Mouse (Mus musculus) c-Kit-positive CD71-positive TER-119-negative erythroid progenitor cells, embryonic 14.5 days (primary cell): ENCODE data around the gene Gm21987.
"Not testable (repeated sequence)": the region's sequence is repeated elsewhere in the genome, so short reads cannot be mapped to it uniquely, and the experiment has no call there.

Experiments used
- DNase-seq: peaks from one replicate; pipeline ENCODE4 v3.0.0-alpha.2; 2013; ENCODE audit warnings: low read depth

Gm21987 gene

GRCm38 (mm10) chr16:38346529-38347325, at the start of gene Gm21987, which contains the start of gene Cox17:
Gene Gm21987, plus strand, starts transcription at chr16:38347040.
Gene Cox17, plus strand, starts transcription at chr16:38346991.
- DNase-seq, result peak; percentile 91

DNA sequence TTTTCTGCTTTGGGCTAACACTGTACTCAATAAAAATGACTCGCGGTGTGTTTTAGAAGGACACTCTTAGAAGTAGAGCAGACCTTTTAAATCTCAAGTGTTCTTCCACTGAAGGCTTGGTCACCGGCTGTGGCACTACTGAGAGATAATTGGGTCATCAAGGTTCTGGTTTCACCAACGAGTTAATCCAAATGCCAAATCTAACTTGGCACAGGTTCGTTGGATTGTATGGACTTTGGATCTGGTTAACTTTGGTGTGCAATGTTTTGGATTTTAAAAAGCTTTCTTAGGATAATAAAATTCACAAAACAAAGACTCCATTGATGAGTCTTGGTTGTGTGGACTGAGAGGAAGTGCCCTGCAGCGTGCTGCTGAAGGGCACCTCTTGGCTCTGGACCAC, 48.4 kb upstream of the Gm21987 start:
- DNase-seq, result no peak

- no peak for DNase-seq
These were observed 44.5 kb upstream of the Gm21987 start for GRCm38 (mm10) chr16:38302367-38302766.

GRCm38 (mm10) chr16:38304460-38305194, 42.2 kb upstream of the Gm21987 start:
- DNase-seq, result no peak

GRCm38 (mm10) chr16:38306571-38307220, 40.1 kb upstream of the Gm21987 start:
- peak; percentile 5 for DNase-seq

GRCm38 (mm10) chr16:38307221-38307605, 39.6 kb upstream of the Gm21987 start:
- no peak for DNase-seq

- DNase-seq, result no peak
These were observed 39.2 kb upstream of the Gm21987 start for GRCm38 (mm10) chr16:38307651-38308050.

DNA sequence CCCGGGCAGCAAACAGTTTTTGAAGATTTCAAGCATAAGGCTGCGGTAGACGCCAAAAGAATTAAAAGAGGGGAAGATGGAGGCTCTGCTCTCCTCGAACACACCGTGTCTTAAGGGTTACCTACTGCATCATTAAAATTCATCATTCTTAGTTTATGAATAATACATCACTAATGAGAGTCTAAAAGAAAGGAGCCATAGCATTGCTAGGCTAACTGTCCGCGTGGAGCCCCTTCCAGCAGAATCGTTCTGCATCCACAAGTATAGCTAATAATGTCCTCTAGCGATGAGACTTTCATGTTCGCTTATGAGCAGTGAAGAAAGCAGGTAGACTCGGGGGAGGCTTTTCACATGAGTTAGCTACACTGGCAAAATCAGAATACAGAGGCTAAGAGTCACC, 38.6 kb upstream of the Gm21987 start:
- DNase-seq, result no peak

DNA sequence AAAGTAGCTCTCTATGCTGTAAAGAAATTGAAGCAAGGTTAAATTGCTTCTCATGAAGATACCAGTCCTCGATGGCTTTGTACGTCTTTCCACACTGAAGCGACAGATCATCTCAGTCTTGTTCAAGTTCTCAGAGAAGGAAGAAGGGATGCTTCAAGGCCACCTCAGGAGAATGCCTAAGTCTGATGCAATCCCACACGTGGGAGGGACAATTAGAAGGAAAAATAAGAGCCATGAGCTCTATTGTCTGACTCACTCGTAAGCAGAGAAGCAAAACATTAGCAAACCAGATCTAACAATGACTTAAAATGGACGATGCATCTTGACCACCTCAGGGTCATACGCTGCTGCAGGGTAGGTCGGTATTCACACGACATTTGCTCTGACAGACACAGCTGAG, 28.3 kb upstream of the Gm21987 start:
- DNase-seq, result no peak

DNA sequence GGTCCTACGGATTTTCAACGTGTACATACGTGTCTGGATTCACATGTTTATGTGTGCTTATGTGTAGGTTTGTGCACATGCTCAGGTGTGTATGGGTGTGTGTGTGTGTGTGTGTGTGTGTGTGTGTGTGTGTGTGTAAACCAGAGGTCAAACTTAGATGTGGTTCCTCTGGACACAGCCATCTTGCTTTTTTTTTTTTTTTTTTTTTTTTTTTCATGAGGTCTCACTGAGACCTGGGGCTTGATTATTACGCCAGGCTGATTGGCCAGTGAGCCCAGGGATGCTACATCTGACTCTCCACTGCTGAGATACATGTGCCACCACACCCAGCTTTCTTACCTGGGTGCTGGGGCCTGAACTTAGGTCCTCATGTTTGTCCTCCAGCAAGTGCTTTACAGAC, 27.8 kb upstream of the Gm21987 start:
- no peak for DNase-seq

DNA sequence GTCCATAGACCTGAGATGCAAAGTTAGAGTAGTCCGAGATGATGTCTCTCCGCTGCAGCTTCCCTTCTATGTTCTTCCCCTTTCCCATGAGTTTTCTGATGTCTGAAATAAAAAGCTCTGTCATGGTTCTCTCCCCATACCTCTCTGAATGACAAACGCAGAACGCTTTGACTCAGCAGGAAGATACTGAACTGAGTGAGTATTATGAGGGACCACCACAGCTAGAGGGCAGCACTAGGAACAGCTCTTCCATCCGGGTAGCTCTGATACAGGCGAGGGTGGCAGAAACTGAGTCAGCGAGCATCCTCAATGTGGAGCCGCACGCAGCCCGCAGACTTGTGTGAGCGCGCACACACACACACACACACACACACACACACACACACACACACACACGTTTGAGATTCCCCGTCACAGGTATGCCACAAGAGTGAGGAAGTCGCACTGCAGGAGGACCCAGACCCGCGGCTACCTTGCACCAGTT, 25.3 kb upstream of the Gm21987 start:
- peak; percentile 48 for DNase-seq

DNA sequence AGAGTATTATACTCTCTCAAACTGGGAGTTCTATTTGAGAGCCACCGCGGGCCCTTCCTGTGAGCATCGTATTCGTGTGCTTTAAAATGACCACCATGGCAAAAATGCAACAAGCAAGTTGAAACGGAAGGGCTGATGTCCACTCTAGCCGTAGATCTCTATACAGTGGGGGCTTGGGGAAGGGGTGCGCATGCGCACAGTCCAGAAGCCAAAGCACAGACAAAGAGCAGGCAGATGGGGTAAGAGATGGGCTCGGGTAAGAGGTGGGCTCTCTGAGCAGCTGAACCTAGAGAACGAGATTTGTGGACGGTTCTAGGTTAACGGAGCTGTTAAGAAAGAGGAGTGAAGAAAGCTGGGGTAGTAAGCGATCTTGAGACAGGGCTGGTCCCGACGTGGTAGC, 22.5 kb upstream of the Gm21987 start:
- DNase-seq, result no peak

DNA sequence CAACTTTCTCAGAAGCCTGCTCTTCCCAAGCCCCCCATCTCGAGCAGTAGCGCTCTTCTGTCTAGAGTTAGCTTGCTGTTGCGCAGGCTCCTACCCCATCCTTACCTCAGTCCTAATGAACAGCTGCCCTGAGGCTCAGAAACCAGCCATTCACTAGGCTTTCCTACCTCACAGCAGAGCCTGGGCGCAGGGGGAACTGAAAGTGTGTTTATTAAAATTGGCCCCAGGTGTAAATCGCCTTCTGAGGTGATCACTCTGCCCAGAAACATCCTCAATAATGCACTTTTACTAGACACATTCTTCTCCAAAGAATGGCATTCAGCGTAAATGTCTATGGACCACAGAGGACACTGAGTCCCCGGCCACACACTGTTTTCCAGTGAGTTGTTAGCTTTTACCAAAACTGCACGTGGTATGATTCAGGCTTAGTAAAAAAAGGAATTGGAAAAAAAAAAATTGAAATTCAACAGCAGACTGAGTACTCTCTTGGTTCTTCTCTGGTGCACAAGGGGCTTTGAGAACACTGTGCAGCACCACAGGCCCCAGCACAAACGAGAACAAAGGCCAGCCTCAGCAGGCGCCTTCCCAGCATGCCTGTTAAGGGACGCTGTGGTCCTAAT, 20.0 kb upstream of the Gm21987 start:
- no peak for DNase-seq

GRCm38 (mm10) chr16:38329340-38329739, 17.5 kb upstream of the Gm21987 start:
- DNase-seq, result no peak

DNA sequence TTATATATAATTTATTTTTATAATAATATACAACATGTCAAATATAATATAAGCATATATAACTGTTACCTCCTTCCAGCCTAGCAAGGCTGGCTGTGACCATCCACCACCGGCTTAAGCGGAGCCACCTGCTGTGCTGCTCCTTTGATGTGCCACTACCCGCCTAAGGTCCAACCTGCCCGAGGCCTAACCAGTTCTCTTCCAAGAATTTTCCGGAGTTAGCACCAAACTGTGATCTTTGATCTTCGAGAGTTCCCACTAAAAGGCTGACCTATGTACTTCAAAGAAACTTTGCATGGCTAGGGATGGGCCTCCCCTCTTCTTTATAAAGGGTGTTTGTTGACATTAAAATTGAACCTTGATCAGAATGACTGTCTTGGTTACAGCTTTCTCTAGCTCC, 12.4 kb upstream of the Gm21987 start:
- DNase-seq, result no peak

DNA sequence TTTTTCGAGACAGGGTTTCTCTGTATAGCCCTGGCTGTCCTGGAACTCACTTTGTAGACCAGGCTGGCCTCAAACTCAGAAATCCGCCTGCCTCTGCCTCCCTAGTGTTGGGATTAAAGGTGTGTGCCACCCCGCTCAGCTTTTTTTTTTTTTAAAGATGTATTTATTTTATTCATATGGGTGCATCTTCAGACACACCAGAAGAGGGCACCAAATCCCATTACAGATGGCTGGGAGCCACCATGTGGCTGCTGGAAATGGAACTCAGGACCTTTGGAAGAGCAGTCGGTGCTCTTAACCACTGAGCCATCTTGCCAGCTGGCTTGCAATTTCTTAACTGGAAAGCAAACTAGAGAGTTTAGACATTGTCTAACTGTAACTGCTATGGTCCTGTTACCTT, 8.8 kb upstream of the Gm21987 start:
- not testable (repeated sequence) for DNase-seq

DNA sequence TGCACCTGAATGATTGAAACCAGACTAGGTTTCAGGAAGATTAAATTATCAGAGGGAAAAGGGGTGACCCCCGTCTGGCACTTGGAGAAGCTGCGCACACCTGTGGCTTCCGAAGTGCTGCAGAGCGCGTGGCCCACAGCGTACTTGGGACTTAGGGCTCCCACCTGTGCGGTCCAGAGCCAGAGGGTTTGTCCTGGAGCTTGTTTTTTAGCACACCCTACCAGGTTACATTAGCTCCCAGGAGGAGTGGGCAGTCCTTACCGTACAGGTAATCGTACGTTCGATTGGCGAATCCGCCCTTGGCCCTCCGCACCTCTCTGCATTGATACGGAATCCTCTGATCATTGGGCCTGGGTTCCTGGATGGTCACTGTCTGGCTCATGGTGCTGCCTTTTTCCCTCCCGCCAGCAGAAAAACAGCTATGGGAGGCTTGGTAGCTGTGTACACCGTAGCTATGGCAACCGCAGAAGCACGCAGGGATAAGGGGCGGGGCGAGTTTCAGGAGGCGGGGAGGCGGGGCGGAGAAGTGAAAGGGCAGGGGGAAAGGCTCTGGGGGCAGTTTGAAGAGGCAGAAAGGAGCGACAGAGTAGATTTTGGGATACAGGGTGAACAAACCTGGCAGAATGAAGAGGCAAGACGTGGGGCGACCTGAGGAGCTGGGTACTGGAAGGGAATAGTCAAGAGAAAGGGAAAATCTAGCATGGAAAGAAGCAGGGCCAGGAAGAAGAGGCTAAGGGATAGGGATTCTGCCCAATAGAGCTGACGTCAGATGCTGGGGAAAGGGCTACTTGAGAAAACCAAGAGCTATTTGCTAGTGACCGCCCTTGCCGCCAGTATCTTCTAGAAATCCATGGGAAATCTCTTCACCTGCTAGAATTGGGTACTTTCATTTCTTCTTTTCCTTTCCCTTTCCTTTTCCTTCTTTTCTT, 5.2 kb upstream of the Gm21987 start, which contains the start of gene Maats1:
TSS of gene Maats1 (minus strand) at position 748 of the 929 bp plus-strand sequence.
- no peak for DNase-seq

- no peak for DNase-seq
These were observed 1.7 kb upstream of the Gm21987 start for GRCm38 (mm10) chr16:38344941-38345725.

- no peak for DNase-seq
These were observed 748 bp downstream of the Gm21987 start for GRCm38 (mm10) chr16:38347588-38347987.

DNA sequence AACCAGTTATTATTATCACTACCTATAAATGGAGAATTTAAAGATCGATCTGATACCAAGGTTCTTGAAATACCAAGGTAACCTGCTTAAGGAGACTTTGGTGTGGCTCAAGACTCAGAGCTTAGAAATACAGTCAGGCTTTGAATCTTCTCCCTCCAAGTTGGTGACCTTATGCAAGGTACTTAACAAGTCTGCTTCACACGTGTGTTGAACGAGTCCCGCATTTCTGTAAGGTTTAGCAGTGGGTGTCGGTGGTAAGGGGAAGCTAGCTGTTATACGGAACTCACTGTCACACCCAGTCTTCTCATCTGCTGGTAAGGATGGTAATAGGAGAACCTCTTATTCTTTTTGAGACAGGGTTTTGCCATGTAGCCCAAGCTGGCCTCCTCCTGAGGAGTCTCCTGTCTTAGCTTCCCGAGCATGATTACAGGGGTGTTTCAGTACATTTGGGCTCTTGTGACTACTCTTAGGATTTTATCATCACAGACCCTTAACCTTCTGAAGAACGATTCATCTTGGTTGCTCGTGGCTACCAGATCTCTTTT, 1.4 kb downstream of the Gm21987 start:
- DNase-seq, result no peak
